Mouse (Mus musculus) liver, postnatal 0 days (tissue): ENCODE results near the gene Coq9.

Experiments used
- CTCF ChIP-seq: sonication (generic); IDR thresholded peaks from 2 replicates; pipeline ENCODE4 v1.5.1; 2016; ENCODE audit warnings: antibody characterized with exemption, low read depth
- EP300 ChIP-seq: IDR thresholded peaks from 2 replicates; pipeline ENCODE4 v1.6.1; 2016; ENCODE audit warnings: antibody characterized with exemption, low read depth, mild to moderate bottlenecking

DNA sequence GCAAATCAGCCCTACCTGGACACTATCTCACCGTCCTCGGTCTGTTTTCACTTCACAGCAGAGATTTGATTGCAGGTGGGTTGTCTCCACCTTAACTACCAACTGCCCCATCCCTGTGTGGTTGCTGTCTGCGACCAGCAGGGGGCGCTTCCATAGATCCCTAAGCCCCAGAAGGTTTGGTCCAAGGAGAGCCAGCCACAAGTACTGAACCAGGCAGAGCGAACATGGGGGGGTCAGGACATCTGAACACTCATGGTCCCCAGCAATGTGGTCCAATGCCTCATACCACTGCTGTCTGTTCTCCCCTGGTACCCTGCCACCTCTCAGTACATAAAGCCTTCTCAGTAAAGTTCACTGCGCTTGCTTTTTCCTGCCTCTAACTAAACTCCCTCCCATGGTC is 36.2 kb downstream of the Coq9 start:
- TF ChIP-seq CTCF (peak; percentile 98), EP300 (no peak)
